Mouse (Mus musculus) erythroblast, embryonic 14.5 days (primary cell): ENCODE data around the gene Ptpn12. TPM values are rescaled to one million over a fixed set of nuclear protein-coding genes. Genes with fewer than 3 reads are reported as not detected.

Experiments used
- H3K27me3 ChIP-seq: 2 replicates; pipeline ENCODE4 v1.6.1; 2012; ENCODE audit warnings: inconsistent platforms; ENCODE audit not compliant: control insufficient read depth
- H3K36me3 ChIP-seq: 2 replicates; pipeline ENCODE4 v1.6.1; 2012; ENCODE audit warnings: mild to moderate bottlenecking, inconsistent platforms; ENCODE audit not compliant: control insufficient read depth
- H3K4me1 ChIP-seq: 2 replicates; pipeline ENCODE4 v1.6.1; 2012; ENCODE audit warnings: inconsistent platforms; ENCODE audit not compliant: control insufficient read depth
- H3K4me3 ChIP-seq: replicated peaks from 2 replicates; pipeline ENCODE3; 2012; ENCODE audit warnings: moderate library complexity, mild to moderate bottlenecking, inconsistent platforms
- H3K9me3 ChIP-seq: 2 replicates; pipeline ENCODE4 v1.6.1; 2012; ENCODE audit warnings: low read length, inconsistent platforms, mixed read lengths; ENCODE audit not compliant: control insufficient read depth
- GATA1 ChIP-seq: IDR thresholded peaks from 2 replicates; pipeline ENCODE4 v1.6.1; 2012; ENCODE audit warnings: low read length, inconsistent platforms, mixed read lengths
- TAL1 ChIP-seq: IDR thresholded peaks from 3 replicates; pipeline ENCODE4 v1.6.1; 2012; ENCODE audit warnings: low read length, inconsistent platforms, mixed read lengths
- polyA plus RNA-seq: library from polyadenylated mRNA; stranded (reverse); fragments of >175 nt; gene quantifications from 2 replicates; pipeline ENCODE4 v1.2.3, GENCODE M21; 2012

Ptpn12 gene
- polyA plus RNA-seq, 1 experiment, result 0.43 TPM

DNA sequence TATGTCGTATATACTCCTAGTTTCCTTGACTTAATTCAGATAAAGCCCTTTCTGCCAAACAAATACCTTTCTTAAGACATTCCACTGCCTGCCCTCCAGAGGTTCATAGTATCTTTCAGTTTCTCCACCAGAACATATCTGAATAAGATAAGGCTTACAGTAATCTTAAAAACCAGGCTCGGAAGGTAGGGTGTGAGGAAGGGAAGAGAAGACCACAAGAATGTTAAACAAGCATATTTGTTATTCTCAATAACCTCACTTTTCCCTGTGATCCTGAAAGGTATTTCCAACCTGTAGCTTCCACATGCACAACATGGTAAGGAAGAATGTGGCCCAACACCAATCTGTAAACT, 5.0 kb downstream of the Ptpn12 start:
- H3K36me3 ChIP-seq, result peaks cover 3% of the 10 kb centered on the region; the same call in 1 of the 2 replicates
- H3K4me1 ChIP-seq, result peaks cover 83% of the 10 kb centered on the region
- TF ChIP-seq GATA1 (no peak), TAL1 (no peak)
- H3K4me3 ChIP-seq, result peak overlapping the region; percentile 37
- no peaks in the 10 kb centered on the region for H3K9me3 ChIP-seq
- H3K27me3 ChIP-seq, result no peaks in the 10 kb centered on the region

GRCm38 (mm10) chr5:21050061-21050769, 5.5 kb downstream of the Ptpn12 start:
- peaks cover 6% of the 10 kb centered on the region for H3K36me3 ChIP-seq

DNA sequence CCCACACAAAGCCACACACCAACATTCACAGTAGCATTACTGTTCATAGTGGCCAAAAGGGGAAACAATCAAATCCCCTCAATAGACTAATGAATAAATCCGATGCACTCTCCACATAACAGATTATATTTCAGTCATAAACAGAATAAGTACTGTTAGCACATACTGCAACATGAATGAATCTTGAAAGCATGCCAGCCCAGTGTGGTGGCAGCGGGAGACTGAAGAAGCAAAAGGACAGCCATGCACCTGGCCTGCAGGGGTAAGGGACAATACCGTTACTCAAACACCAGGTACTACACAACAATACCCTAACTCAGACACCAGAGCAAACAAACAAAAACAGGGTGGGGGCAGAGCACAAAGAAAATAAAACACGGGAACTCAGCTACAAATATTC, 6.7 kb downstream of the Ptpn12 start:
- H3K27me3 ChIP-seq, result no peaks in the 10 kb centered on the region
- peaks cover 6% of the 10 kb centered on the region for H3K36me3 ChIP-seq
- no peaks in the 10 kb centered on the region for H3K9me3 ChIP-seq
- TF ChIP-seq GATA1, result no peak
- no peak for TF ChIP-seq TAL1
- H3K4me3 ChIP-seq, result no peak overlapping the region
- peaks cover 86% of the 10 kb centered on the region for H3K4me1 ChIP-seq

More at GRCm38 (mm10) chr5:21050061-21050769, 5.5 kb downstream of the Ptpn12 start:
- H3K4me1 ChIP-seq, result peaks cover 88% of the 10 kb centered on the region
- TF ChIP-seq GATA1, result no peak
- no peaks in the 10 kb centered on the region for H3K9me3 ChIP-seq
- H3K27me3 ChIP-seq, result no peaks in the 10 kb centered on the region
- H3K4me3 ChIP-seq, result peak overlapping the region; percentile 37

- H3K36me3 ChIP-seq, result peaks cover 6% of the 10 kb centered on the region
- H3K4me3 ChIP-seq, result no peak overlapping the region
- H3K9me3 ChIP-seq, result no peaks in the 10 kb centered on the region
- H3K4me1 ChIP-seq, result peaks cover 82% of the 10 kb centered on the region
- no peaks in the 10 kb centered on the region for H3K27me3 ChIP-seq
- TF ChIP-seq TAL1 (no peak), GATA1 (no peak)
These were observed 8.6 kb downstream of the Ptpn12 start for GRCm38 (mm10) chr5:21047114-21047513.

GRCm38 (mm10) chr5:21046150-21047048, 9.3 kb downstream of the Ptpn12 start:
- Histone ChIP-seq H3K4me1 (peaks cover 75% of the 10 kb centered on the region), H3K9me3 (no peaks in the 10 kb centered on the region), H3K27me3 (no peaks in the 10 kb centered on the region), H3K4me3 (no peak overlapping the region), H3K36me3 (peaks cover 6% of the 10 kb centered on the region)
- no peak for TF ChIP-seq GATA1
- TF ChIP-seq TAL1, result no peak

GRCm38 (mm10) chr5:21045462-21045861, 10.2 kb downstream of the Ptpn12 start:
- H3K4me1 ChIP-seq, result peaks cover 66% of the 10 kb centered on the region
- no peaks in the 10 kb centered on the region for H3K27me3 ChIP-seq
- H3K4me3 ChIP-seq, result no peak overlapping the region
- H3K36me3 ChIP-seq, result peaks cover 6% of the 10 kb centered on the region
- no peak for TF ChIP-seq GATA1
- no peak for TF ChIP-seq TAL1
- H3K9me3 ChIP-seq, result no peaks in the 10 kb centered on the region

DNA sequence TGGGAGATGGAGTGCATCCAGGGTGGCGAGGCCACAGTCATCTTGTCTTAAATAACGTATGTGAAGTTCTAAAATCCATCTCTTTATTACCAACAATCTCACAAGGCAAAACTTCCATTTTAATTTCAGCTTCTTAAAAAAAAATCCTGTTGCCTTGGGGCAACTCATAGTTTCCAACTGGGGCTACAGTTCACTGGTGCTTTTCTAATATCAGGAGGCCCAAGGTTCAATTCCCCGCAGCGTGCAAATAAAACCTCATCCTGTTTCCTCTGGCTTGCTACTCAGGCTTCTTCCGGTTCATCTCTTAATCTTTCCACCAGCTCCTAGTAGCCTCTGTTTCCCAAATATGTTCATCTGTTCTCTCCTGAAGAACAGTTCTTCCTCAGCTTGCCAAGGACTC, 17.6 kb downstream of the Ptpn12 start:
- no peak overlapping the region for H3K4me3 ChIP-seq
- H3K9me3 ChIP-seq, result no peaks in the 10 kb centered on the region
- H3K27me3 ChIP-seq, result no peaks in the 10 kb centered on the region
- peaks cover 8% of the 10 kb centered on the region for H3K4me1 ChIP-seq
- TF ChIP-seq GATA1 (no peak), TAL1 (no peak)
- H3K36me3 ChIP-seq, result peaks cover 3% of the 10 kb centered on the region; the same call in 1 of the 2 replicates

GRCm38 (mm10) chr5:21035689-21036480, 19.8 kb downstream of the Ptpn12 start:
- no peaks in the 10 kb centered on the region for H3K9me3 ChIP-seq
- H3K27me3 ChIP-seq, result no peaks in the 10 kb centered on the region
- peaks cover 3% of the 10 kb centered on the region; the same call in 1 of the 2 replicates for H3K36me3 ChIP-seq
- no peak overlapping the region for H3K4me3 ChIP-seq
- no peak for TF ChIP-seq GATA1
- TF ChIP-seq TAL1, result no peak
- H3K4me1 ChIP-seq, result peaks cover 4% of the 10 kb centered on the region

GRCm38 (mm10) chr5:21034388-21034966, 21.2 kb downstream of the Ptpn12 start:
- H3K27me3 ChIP-seq, result no peaks in the 10 kb centered on the region
- TF ChIP-seq GATA1, result no peak
- TF ChIP-seq TAL1, result no peak
- peaks cover 3% of the 10 kb centered on the region for H3K36me3 ChIP-seq
- no peak overlapping the region for H3K4me3 ChIP-seq
- H3K4me1 ChIP-seq, result peaks cover 4% of the 10 kb centered on the region
- no peaks in the 10 kb centered on the region for H3K9me3 ChIP-seq
